23 mouse cellular contexts compared by ENCODE assay signal in genomic region chr1:74714967-74715366, GRCm38 (mm10). TPM values are rescaled to one million over a fixed set of nuclear protein-coding genes. Genes with fewer than 3 reads are reported as not detected.
DNase-seq lines count a peak whose midpoint lies in the region; ATAC-seq and TF ChIP-seq lines count a peak whose summit lies in the region.
"Had no signal": no experiment of that assay in that cellular context is flagged by ENCODE, and none has a peak within 500 bp of the region (broad histone marks: within the 10 kb centered on the region; RNA-seq: fewer than 3 reads in every experiment).

No protein-coding gene starts in this region.

- 57% methylated on average over 2 of the region's 2 CpGs for WGBS in intestine, postnatal 0 days
- 43% methylated on average over 2 of the region's 2 CpGs for WGBS in intestine, embryonic 16.5 days
- 19% methylated on average over 2 of the region's 2 CpGs for WGBS in embryonic facial prominence, embryonic 13.5 days
- 34% methylated on average over 2 of the region's 2 CpGs for WGBS in limb, embryonic 14.5 days
- WGBS in hindbrain, embryonic 12.5 days: 58% methylated on average over 2 of the region's 2 CpGs

- no peak overlapping the region for H3K9ac ChIP-seq in intestine, postnatal 0 days (ENCODE audit: low read depth, low read length)
- H3K9ac ChIP-seq in intestine, embryonic 16.5 days (ENCODE audit: low read depth, low read length): no peak overlapping the region
- no peak overlapping the region for H3K9ac ChIP-seq in embryonic facial prominence, embryonic 13.5 days
- no peak overlapping the region for H3K9ac ChIP-seq in limb, embryonic 14.5 days (ENCODE audit: low read depth, low read length, severe bottlenecking)
- no peak overlapping the region for H3K9ac ChIP-seq in hindbrain, embryonic 12.5 days
- H3K9ac ChIP-seq: forebrain, embryonic 15.5 days had no signal

- ATAC-seq in intestine, postnatal 0 days: no peak
- no peak for ATAC-seq in intestine, embryonic 16.5 days
- no peak for ATAC-seq in embryonic facial prominence, embryonic 13.5 days (ENCODE audit: insufficient number of reproducible peaks, insufficient read depth, low FRiP score, low TSS enrichment, low read depth)
- no peak for ATAC-seq in limb, embryonic 14.5 days (ENCODE audit: low FRiP score, low read depth)
- ATAC-seq in hindbrain, embryonic 12.5 days (ENCODE audit: low FRiP score): no peak
- ATAC-seq: forebrain, embryonic 15.5 days; hindbrain, embryonic 16.5 days had no signal

- DNase-seq in limb, embryonic 14.5 days (ENCODE audit: low spot score): no peak
- no peak for DNase-seq in lung, postnatal 36 days
- DNase-seq: adrenal gland, adult 8-10 months; cerebellum, adult 11 months; cerebellum, postnatal 14 days; gastrocnemius, postnatal 36 days; heart, postnatal 36 days; kidney, adult 18-20 months; kidney, postnatal 14 days; left cerebral cortex, postnatal 4 days; lung, postnatal 10 days; midbrain, embryonic 14.5 days; spleen, adult 18-20 months had no signal

- TF ChIP-seq POLR2A in bone marrow macrophage, adult 2 months (IDR thresholded peaks at IDR 0.05; ENCODE audit: borderline replicate concordance, low read depth, low read length): no peak
- TF ChIP-seq POLR2A in limb, embryonic 14.5 days (IDR thresholded peaks at IDR 0.05; ENCODE audit: borderline replicate concordance, extremely low read depth, insufficient read depth, insufficient read length): no peak

- H3K36me3 ChIP-seq in intestine, postnatal 0 days (ENCODE audit: control insufficient read depth, insufficient read depth): no peaks in the 10 kb centered on the region
- H3K36me3 ChIP-seq in intestine, embryonic 16.5 days (ENCODE audit: control insufficient read depth, insufficient read depth, low read length): no peaks in the 10 kb centered on the region
- no peaks in the 10 kb centered on the region for H3K36me3 ChIP-seq in embryonic facial prominence, embryonic 13.5 days
- no peaks in the 10 kb centered on the region for H3K36me3 ChIP-seq in limb, embryonic 14.5 days (ENCODE audit: control insufficient read depth, insufficient read depth, low read length)
- no peaks in the 10 kb centered on the region for H3K36me3 ChIP-seq in hindbrain, embryonic 12.5 days
- H3K36me3 ChIP-seq: forebrain, embryonic 15.5 days had no signal

- no peak overlapping the region for H3K4me3 ChIP-seq in intestine, postnatal 0 days (ENCODE audit: low read depth, low read length)
- no peak overlapping the region for H3K4me3 ChIP-seq in intestine, embryonic 16.5 days (ENCODE audit: low read length)
- peak overlapping the region; percentile 89 for H3K4me3 ChIP-seq in bone marrow macrophage, adult 2 months (ENCODE audit: insufficient read depth, low read length)
- H3K4me3 ChIP-seq in embryonic facial prominence, embryonic 13.5 days: no peak overlapping the region
- no peak overlapping the region for H3K4me3 ChIP-seq in limb, embryonic 14.5 days (replicated peaks; ENCODE audit: low read length)
- H3K4me3 ChIP-seq in hindbrain, embryonic 12.5 days: no peak overlapping the region
- H3K4me3 ChIP-seq: forebrain, embryonic 15.5 days; myocyte had no signal

- no peaks in the 10 kb centered on the region for H3K27me3 ChIP-seq in intestine, postnatal 0 days (replicated peaks; ENCODE audit: control insufficient read depth, insufficient read depth, low read length)
- H3K27me3 ChIP-seq in intestine, embryonic 16.5 days (replicated peaks; ENCODE audit: control insufficient read depth, insufficient read depth, low read length): no peaks in the 10 kb centered on the region
- 0 out of 2 replicates have a peak, but pooled peaks cover 7% of the 10 kb centered on the region for H3K27me3 ChIP-seq in embryonic facial prominence, embryonic 13.5 days
- H3K27me3 ChIP-seq in limb, embryonic 14.5 days (ENCODE audit: control insufficient read depth, insufficient read depth, low read length): no peaks in the 10 kb centered on the region
- peaks cover 10% of the 10 kb centered on the region; the same call in 1 of the 2 replicates for H3K27me3 ChIP-seq in hindbrain, embryonic 12.5 days

- H3K4me1 ChIP-seq in intestine, postnatal 0 days (replicated peaks; ENCODE audit: control insufficient read depth, insufficient read depth, low read length): no peaks in the 10 kb centered on the region; the same call in 1 of the 2 replicates
- peaks cover 9% of the 10 kb centered on the region for H3K4me1 ChIP-seq in intestine, embryonic 16.5 days (ENCODE audit: control insufficient read depth, insufficient read depth, low read length)
- H3K4me1 ChIP-seq in bone marrow macrophage, adult 2 months (ENCODE audit: control insufficient read depth, insufficient read depth, low read length): peaks cover 18% of the 10 kb centered on the region
- peaks cover 29% of the 10 kb centered on the region for H3K4me1 ChIP-seq in embryonic facial prominence, embryonic 13.5 days
- H3K4me1 ChIP-seq in limb, embryonic 14.5 days (ENCODE audit: control insufficient read depth, insufficient read depth, low read length): peaks cover 9% of the 10 kb centered on the region
- peaks cover 11% of the 10 kb centered on the region; the same call in 1 of the 2 replicates for H3K4me1 ChIP-seq in hindbrain, embryonic 12.5 days

- no peak for TF ChIP-seq CTCF in intestine, postnatal 0 days (IDR thresholded peaks at IDR 0.05; ENCODE audit: low read depth)
- no peak for TF ChIP-seq CTCF in bone marrow macrophage, adult 2 months (IDR thresholded peaks at IDR 0.05; ENCODE audit: low read depth, low read length)

- no peaks in the 10 kb centered on the region for H3K9me3 ChIP-seq in intestine, postnatal 0 days (ENCODE audit: control insufficient read depth)
- no peaks in the 10 kb centered on the region for H3K9me3 ChIP-seq in intestine, embryonic 16.5 days (ENCODE audit: control insufficient read depth, low read length)
- no peaks in the 10 kb centered on the region for H3K9me3 ChIP-seq in embryonic facial prominence, embryonic 13.5 days
- no peaks in the 10 kb centered on the region for H3K9me3 ChIP-seq in limb, embryonic 14.5 days (ENCODE audit: control insufficient read depth, low read length)
- no peaks in the 10 kb centered on the region for H3K9me3 ChIP-seq in hindbrain, embryonic 12.5 days (replicated peaks)
- H3K9me3 ChIP-seq: forebrain, embryonic 15.5 days; megakaryocyte, embryonic 14.5 days had no signal

- no peak overlapping the region for H3K27ac ChIP-seq in intestine, postnatal 0 days (ENCODE audit: low read depth, low read length)
- no peak overlapping the region for H3K27ac ChIP-seq in intestine, embryonic 16.5 days (ENCODE audit: low read length)
- H3K27ac ChIP-seq in bone marrow macrophage, adult 2 months (ENCODE audit: insufficient read depth, low read depth, low read length): peak overlapping the region; percentile 100
- 0 out of 2 replicates have a peak overlapping the region, but pooled peaks have one; percentile 5 for H3K27ac ChIP-seq in embryonic facial prominence, embryonic 13.5 days
- no peak overlapping the region for H3K27ac ChIP-seq in limb, embryonic 14.5 days (replicated peaks; ENCODE audit: low read depth, low read length)
- no peak overlapping the region for H3K27ac ChIP-seq in hindbrain, embryonic 12.5 days
- H3K27ac ChIP-seq: forebrain, embryonic 15.5 days had no signal

- H3K4me2 ChIP-seq in intestine, postnatal 0 days (replicated peaks; ENCODE audit: low read depth): peak overlapping the region; percentile 85; the same call in 1 of the 2 replicates
- H3K4me2 ChIP-seq in intestine, embryonic 16.5 days (ENCODE audit: low read depth, low read length): no peak overlapping the region
- H3K4me2 ChIP-seq in embryonic facial prominence, embryonic 13.5 days: peak overlapping the region; percentile 92
- H3K4me2 ChIP-seq in limb, embryonic 14.5 days (replicated peaks; ENCODE audit: low read depth, low read length, severe bottlenecking): 0 out of 2 replicates have a peak overlapping the region, but pooled peaks have one; percentile 19
- H3K4me2 ChIP-seq in hindbrain, embryonic 12.5 days (replicated peaks): no peak overlapping the region
- H3K4me2 ChIP-seq: forebrain, embryonic 15.5 days had no signal

RNA-seq across cellular contexts. Expression of gene Cyp27a1, which starts 1.6 kb away (rescaled TPM):
- polyA plus RNA-seq in intestine, postnatal 0 days (2015; fragmentation: Nextera tagmentation; extraction: Ambion mirVana): 4.6 and 6.3 TPM in 2 replicates
- polyA plus RNA-seq in intestine, embryonic 16.5 days (2015; fragmentation: Nextera tagmentation; extraction: Ambion mirVana): 7.6 and 8.0 TPM in 2 replicates
- polyA plus RNA-seq in bone marrow macrophage, adult 2 months (2012; ENCODE audit: insufficient read depth, insufficient read length, missing spikeins): 165 and 189 TPM in 2 replicates
- 15.3 and 19.0 TPM in 2 replicates for polyA plus RNA-seq in embryonic facial prominence, embryonic 13.5 days (2015; fragmentation: Nextera tagmentation; extraction: Ambion mirVana)
- 16.1 TPM in 2 replicates for polyA plus RNA-seq in limb, embryonic 14.5 days (2012; rRNA removed)
- polyA plus RNA-seq in limb, embryonic 14.5 days (2014; fragmentation: Nextera tagmentation; extraction: Ambion mirVana): 11.6 and 12.2 TPM in 2 replicates
- 3.2 and 4.6 TPM in 2 replicates for polyA plus RNA-seq in hindbrain, embryonic 12.5 days (2016; fragmentation: Nextera tagmentation; extraction: Ambion mirVana)

RNA-seq across cellular contexts. Expression of gene Prkag3, which starts 34.1 kb away (rescaled TPM):
- polyA plus RNA-seq in intestine, postnatal 0 days (2015; fragmentation: Nextera tagmentation; extraction: Ambion mirVana): 0.08 and 0.09 TPM in 2 replicates
- 0.15 and 0.17 TPM in 2 replicates for polyA plus RNA-seq in intestine, embryonic 16.5 days (2015; fragmentation: Nextera tagmentation; extraction: Ambion mirVana)
- polyA plus RNA-seq in bone marrow macrophage, adult 2 months (2012; ENCODE audit: insufficient read depth, insufficient read length, missing spikeins): not detected in 2 replicates
- polyA plus RNA-seq in embryonic facial prominence, embryonic 13.5 days (2015; fragmentation: Nextera tagmentation; extraction: Ambion mirVana): 0.25 and 0.35 TPM in 2 replicates
- 4.3 and 5.1 TPM in 2 replicates for polyA plus RNA-seq in limb, embryonic 14.5 days (2012; rRNA removed)
- 1.4 and 2.5 TPM in 2 replicates for polyA plus RNA-seq in limb, embryonic 14.5 days (2014; fragmentation: Nextera tagmentation; extraction: Ambion mirVana)
- 0.21 and 0.38 TPM in 2 replicates for polyA plus RNA-seq in hindbrain, embryonic 12.5 days (2016; fragmentation: Nextera tagmentation; extraction: Ambion mirVana)
- polyA plus RNA-seq: forebrain, embryonic 15.5 days; midbrain, embryonic 14.5 days; neural tube, embryonic 14.5 days had no signal

RNA-seq across cellular contexts. Expression of gene Ttll4, which starts 53.4 kb away (rescaled TPM):
- 2.1 TPM in 2 replicates for polyA plus RNA-seq in intestine, postnatal 0 days (2015; fragmentation: Nextera tagmentation; extraction: Ambion mirVana)
- 6.9 and 7.1 TPM in 2 replicates for polyA plus RNA-seq in intestine, embryonic 16.5 days (2015; fragmentation: Nextera tagmentation; extraction: Ambion mirVana)
- polyA plus RNA-seq in bone marrow macrophage, adult 2 months (2012; ENCODE audit: insufficient read depth, insufficient read length, missing spikeins): 15.3 and 22.1 TPM in 2 replicates
- 12.9 and 17.6 TPM in 2 replicates for polyA plus RNA-seq in embryonic facial prominence, embryonic 13.5 days (2015; fragmentation: Nextera tagmentation; extraction: Ambion mirVana)
- 36.7 and 45.6 TPM in 2 replicates for polyA plus RNA-seq in limb, embryonic 14.5 days (2012; rRNA removed)
- 18.5 and 22.2 TPM in 2 replicates for polyA plus RNA-seq in limb, embryonic 14.5 days (2014; fragmentation: Nextera tagmentation; extraction: Ambion mirVana)
- polyA plus RNA-seq in hindbrain, embryonic 12.5 days (2016; fragmentation: Nextera tagmentation; extraction: Ambion mirVana): 27.1 and 36.5 TPM in 2 replicates

RNA-seq across cellular contexts. Expression of gene Wnt6, which starts 56.7 kb away (rescaled TPM):
- polyA plus RNA-seq in intestine, postnatal 0 days (2015; fragmentation: Nextera tagmentation; extraction: Ambion mirVana): 0.33 and 0.66 TPM in 2 replicates
- 0.22 and 0.49 TPM in 2 replicates for polyA plus RNA-seq in intestine, embryonic 16.5 days (2015; fragmentation: Nextera tagmentation; extraction: Ambion mirVana)
- polyA plus RNA-seq in bone marrow macrophage, adult 2 months (2012; ENCODE audit: insufficient read depth, insufficient read length, missing spikeins): 0.62 and 1.0 TPM in 2 replicates
- polyA plus RNA-seq in embryonic facial prominence, embryonic 13.5 days (2015; fragmentation: Nextera tagmentation; extraction: Ambion mirVana): 49.1 and 55.5 TPM in 2 replicates
- polyA plus RNA-seq in limb, embryonic 14.5 days (2012; rRNA removed): 39.9 and 42.8 TPM in 2 replicates
- polyA plus RNA-seq in limb, embryonic 14.5 days (2014; fragmentation: Nextera tagmentation; extraction: Ambion mirVana): 51.8 and 54.3 TPM in 2 replicates
- 9.6 and 11.4 TPM in 2 replicates for polyA plus RNA-seq in hindbrain, embryonic 12.5 days (2016; fragmentation: Nextera tagmentation; extraction: Ambion mirVana)
- polyA plus RNA-seq: neural tube, embryonic 14.5 days had no signal

Comparison
In these comparisons a context has a peak if more than half of its experiments do, and no peak if none do; other contexts are left out.
1. H3K4me2 ChIP-seq: peak in intestine, postnatal 0 days (single experiment), embryonic facial prominence, embryonic 13.5 days (single experiment) and limb, embryonic 14.5 days (single experiment); none in intestine, embryonic 16.5 days (single experiment) and hindbrain, embryonic 12.5 days (single experiment).
2. H3K27ac ChIP-seq: peak in bone marrow macrophage, adult 2 months (single experiment) and embryonic facial prominence, embryonic 13.5 days (single experiment); none in intestine, postnatal 0 days (single experiment), intestine, embryonic 16.5 days (single experiment), limb, embryonic 14.5 days (single experiment) and hindbrain, embryonic 12.5 days (single experiment).